ENCODE assay signal across 24 mouse cellular contexts in genomic region chr9:62237381-62237980, GRCm38 (mm10). TPM values are rescaled to one million over a fixed set of nuclear protein-coding genes. Genes with fewer than 3 reads are reported as not detected.
DNase-seq lines count a peak whose midpoint lies in the region; ATAC-seq and TF ChIP-seq lines count a peak whose summit lies in the region.
"Had no signal": no experiment of that assay in that cellular context is flagged by ENCODE, and none has a peak within 500 bp of the region (broad histone marks: within the 10 kb centered on the region; RNA-seq: fewer than 3 reads in every experiment).

No protein-coding gene starts in this region.

- H3K27ac ChIP-seq in heart, adult 2 months = peak overlapping the region; percentile 47
- 0 out of 2 replicates have a peak overlapping the region, but pooled peaks have one; percentile 20 for H3K27ac ChIP-seq in midbrain, embryonic 10.5 days (replicated peaks)
- no peak overlapping the region for H3K27ac ChIP-seq in midbrain, embryonic 15.5 days
- no peak overlapping the region for H3K27ac ChIP-seq in midbrain, embryonic 11.5 days (ENCODE audit: low read depth, low read length)
- peak overlapping the region; percentile 64; the same call in 1 of the 2 replicates for H3K27ac ChIP-seq in neural tube, embryonic 13.5 days (replicated peaks)
- H3K27ac ChIP-seq in liver, embryonic 12.5 days = no peak overlapping the region
- H3K27ac ChIP-seq: limb, embryonic 12.5 days; liver, embryonic 15.5 days had no signal

- H3K9me3 ChIP-seq in midbrain, embryonic 10.5 days (replicated peaks) = no peaks in the 10 kb centered on the region
- H3K9me3 ChIP-seq in midbrain, embryonic 15.5 days = no peaks in the 10 kb centered on the region
- no peaks in the 10 kb centered on the region for H3K9me3 ChIP-seq in midbrain, embryonic 11.5 days (ENCODE audit: control insufficient read depth, low read length)
- H3K9me3 ChIP-seq in neural tube, embryonic 13.5 days = no peaks in the 10 kb centered on the region
- no peaks in the 10 kb centered on the region for H3K9me3 ChIP-seq in liver, embryonic 12.5 days (replicated peaks)
- H3K9me3 ChIP-seq: G1E; limb, embryonic 12.5 days; liver, embryonic 15.5 days had no signal

- 0 out of 2 replicates have a peak, but pooled peaks have one; percentile 22 for TF ChIP-seq EP300 in heart, adult 2 months (IDR thresholded peaks at IDR 0.05; ENCODE audit: insufficient read depth, low read depth, low read length)

- intact Hi-C loops in heart, adult 2 months (cut with DNase I) = no loop called here
- intact Hi-C loops in heart, postnatal 10 days (cut with DNase I) = no loop called here
- intact Hi-C loops in left cerebral cortex, postnatal 10 days (cut with DNase I) = no loop called here

- no peak for TF ChIP-seq CTCF in heart, adult 2 months (IDR thresholded peaks at IDR 0.05)

- no peak for TF ChIP-seq POLR2A in heart, adult 2 months (IDR thresholded peaks at IDR 0.05; ENCODE audit: insufficient read depth, low read depth, low read length)

- WGBS in heart, adult 2 months = 32% methylated on average over 9 of the region's 9 CpGs
- 77% methylated on average over 9 of the region's 9 CpGs for WGBS in midbrain, embryonic 10.5 days
- 65% methylated on average over 9 of the region's 9 CpGs for WGBS in midbrain, embryonic 15.5 days
- WGBS in midbrain, embryonic 11.5 days = 76% methylated on average over 9 of the region's 9 CpGs
- 12% methylated on average over 9 of the region's 9 CpGs for WGBS in neural tube, embryonic 13.5 days
- WGBS in liver, embryonic 12.5 days (ENCODE audit: insufficient replicate concordance) = 44% methylated on average over 9 of the region's 9 CpGs

- no peaks in the 10 kb centered on the region for H3K27me3 ChIP-seq in heart, adult 2 months (ENCODE audit: control insufficient read depth, insufficient read depth, low read length)
- H3K27me3 ChIP-seq in midbrain, embryonic 10.5 days (ENCODE audit: low read depth, poor library complexity, severe bottlenecking) = no peaks in the 10 kb centered on the region
- H3K27me3 ChIP-seq in midbrain, embryonic 15.5 days (replicated peaks) = no peaks in the 10 kb centered on the region
- no peaks in the 10 kb centered on the region for H3K27me3 ChIP-seq in midbrain, embryonic 11.5 days (ENCODE audit: control insufficient read depth, insufficient read depth, low read length)
- H3K27me3 ChIP-seq in neural tube, embryonic 13.5 days = no peaks in the 10 kb centered on the region; the same call in 1 of the 2 replicates
- H3K27me3 ChIP-seq in liver, embryonic 12.5 days (replicated peaks) = peaks cover 7% of the 10 kb centered on the region; the same call in 1 of the 2 replicates
- H3K27me3 ChIP-seq: liver, embryonic 15.5 days had no signal

- no peaks in the 10 kb centered on the region for H3K36me3 ChIP-seq in heart, adult 2 months (ENCODE audit: control insufficient read depth, insufficient read depth, low read length)
- H3K36me3 ChIP-seq in midbrain, embryonic 10.5 days = no peaks in the 10 kb centered on the region
- H3K36me3 ChIP-seq in midbrain, embryonic 15.5 days (replicated peaks) = no peaks in the 10 kb centered on the region
- H3K36me3 ChIP-seq in midbrain, embryonic 11.5 days (ENCODE audit: control insufficient read depth, insufficient read depth, low read length) = no peaks in the 10 kb centered on the region
- H3K36me3 ChIP-seq in neural tube, embryonic 13.5 days = no peaks in the 10 kb centered on the region
- H3K36me3 ChIP-seq in liver, embryonic 12.5 days = no peaks in the 10 kb centered on the region
- H3K36me3 ChIP-seq: G1E; limb, embryonic 12.5 days; liver, embryonic 15.5 days had no signal

- no peaks in the 10 kb centered on the region for H3K79me2 ChIP-seq in heart, adult 2 months (replicated peaks; ENCODE audit: control insufficient read depth, insufficient read depth, low read length)

- no peak overlapping the region for H3K9ac ChIP-seq in heart, adult 2 months (ENCODE audit: low read depth, low read length)
- H3K9ac ChIP-seq in midbrain, embryonic 15.5 days = no peak overlapping the region
- no peak overlapping the region for H3K9ac ChIP-seq in midbrain, embryonic 11.5 days (ENCODE audit: low read length)
- peak overlapping the region; percentile 53 for H3K9ac ChIP-seq in neural tube, embryonic 13.5 days
- no peak overlapping the region for H3K9ac ChIP-seq in liver, embryonic 12.5 days
- H3K9ac ChIP-seq: limb, embryonic 12.5 days; liver, embryonic 15.5 days had no signal

- no peak for DNase-seq in heart, adult 2 months
- DNase-seq in heart, postnatal 10 days = no peak
- no peak for DNase-seq in midbrain, embryonic 10.5 days (ENCODE audit: low spot score)
- peak; percentile 80 for DNase-seq in midbrain, embryonic 11.5 days (ENCODE audit: low spot score, missing footprints)
- DNase-seq in left cerebral cortex, postnatal 10 days (ENCODE audit: extremely low spot score in 1 of 2, low spot score in 2 of 2) = no peak
- DNase-seq: adrenal gland, adult 2 months; cerebellum, adult 18-20 months; kidney, adult 9 months; lung, postnatal 14 days; right cerebral cortex, adult 18-20 months; spleen, adult 18-20 months; thymus, postnatal 36 days had no signal

- no peak overlapping the region for H3K4me3 ChIP-seq in heart, adult 2 months
- H3K4me3 ChIP-seq in midbrain, embryonic 10.5 days = no peak overlapping the region
- H3K4me3 ChIP-seq in midbrain, embryonic 15.5 days = no peak overlapping the region
- H3K4me3 ChIP-seq in midbrain, embryonic 11.5 days (ENCODE audit: low read depth, low read length) = no peak overlapping the region
- H3K4me3 ChIP-seq in neural tube, embryonic 13.5 days = no peak overlapping the region
- H3K4me3 ChIP-seq in liver, embryonic 12.5 days = no peak overlapping the region
- H3K4me3 ChIP-seq: erythroblast, embryonic 14.5 days; limb, embryonic 12.5 days; liver, embryonic 15.5 days had no signal

- ATAC-seq in midbrain, embryonic 15.5 days (replicated peaks) = no peak
- no peak for ATAC-seq in midbrain, embryonic 11.5 days (ENCODE audit: low FRiP score)
- ATAC-seq in neural tube, embryonic 13.5 days (ENCODE audit: low read depth) = no peak
- no peak for ATAC-seq in liver, embryonic 12.5 days

- peaks cover 8% of the 10 kb centered on the region for H3K4me1 ChIP-seq in heart, adult 2 months (ENCODE audit: control insufficient read depth, insufficient read depth, low read length)
- peaks cover 9% of the 10 kb centered on the region for H3K4me1 ChIP-seq in midbrain, embryonic 10.5 days
- 0 out of 2 replicates have a peak, but pooled peaks cover 6% of the 10 kb centered on the region for H3K4me1 ChIP-seq in midbrain, embryonic 15.5 days
- 0 out of 2 replicates have a peak, but pooled peaks cover 4% of the 10 kb centered on the region for H3K4me1 ChIP-seq in midbrain, embryonic 11.5 days (ENCODE audit: control insufficient read depth, insufficient read depth, low read length)
- peaks cover 18% of the 10 kb centered on the region for H3K4me1 ChIP-seq in neural tube, embryonic 13.5 days (replicated peaks)
- peaks cover 4% of the 10 kb centered on the region; the same call in 1 of the 2 replicates for H3K4me1 ChIP-seq in liver, embryonic 12.5 days
- H3K4me1 ChIP-seq: limb, embryonic 12.5 days; liver, embryonic 15.5 days had no signal

- H3K4me2 ChIP-seq in midbrain, embryonic 15.5 days = no peak overlapping the region
- no peak overlapping the region for H3K4me2 ChIP-seq in midbrain, embryonic 11.5 days
- no peak overlapping the region for H3K4me2 ChIP-seq in neural tube, embryonic 13.5 days
- H3K4me2 ChIP-seq in liver, embryonic 12.5 days = no peak overlapping the region
- H3K4me2 ChIP-seq: limb, embryonic 12.5 days; liver, embryonic 15.5 days had no signal

RNA-seq across cellular contexts. Expression of gene Spesp1, which starts 44.5 kb away (rescaled TPM):
- not detected for total RNA-seq in heart, adult 2 months (2021)
- 0.06 and 0.09 TPM in 2 replicates for polyA plus RNA-seq in heart, adult 2 months (2012; rRNA removed)
- not detected for total RNA-seq in heart, postnatal 10 days (2021)
- polyA plus RNA-seq in midbrain, embryonic 10.5 days (2016; fragmentation: Nextera tagmentation; extraction: Ambion mirVana) = not detected in 2 replicates
- not detected in 2 replicates for polyA plus RNA-seq in midbrain, embryonic 15.5 days (2015; fragmentation: Nextera tagmentation; extraction: Ambion mirVana)
- polyA plus RNA-seq in midbrain, embryonic 11.5 days (2014; fragmentation: Nextera tagmentation; extraction: Ambion mirVana) = not detected in 2 replicates
- polyA plus RNA-seq in neural tube, embryonic 13.5 days (2015; fragmentation: Nextera tagmentation; extraction: Ambion mirVana) = not detected in 2 replicates
- not detected for total RNA-seq in left cerebral cortex, postnatal 10 days (2021)
- polyA plus RNA-seq in liver, embryonic 12.5 days (2016; fragmentation: Nextera tagmentation; extraction: Ambion mirVana) = not detected in 2 replicates
- total RNA-seq: adrenal gland, adult 2 months; heart, adult 8-10 months; megakaryocyte-erythroid progenitor cell, adult 5-6 weeks had no signal
- polyA plus RNA-seq: adrenal gland, adult 2 months; cortical plate, adult 2 months; erythroblast, embryonic 14.5 days; G1E; limb, embryonic 12.5 days; liver, embryonic 15.5 days; neural tube, embryonic 14.5 days; stomach, embryonic 16.5 days had no signal

Comparison
In these comparisons a context has a peak if more than half of its experiments do, and no peak if none do; other contexts are left out.
1. H3K27ac ChIP-seq: peak in heart, adult 2 months (single experiment), midbrain, embryonic 10.5 days (single experiment) and neural tube, embryonic 13.5 days (single experiment); none in midbrain, embryonic 15.5 days (single experiment), midbrain, embryonic 11.5 days (single experiment) and liver, embryonic 12.5 days (single experiment).